Mouse (Mus musculus) liver, postnatal 0 days (tissue): ENCODE measurements around the gene Exosc6.

ENCODE experiments used
- CTCF ChIP-seq: sonication (generic); IDR thresholded peaks from 2 replicates; pipeline ENCODE4 v1.5.1; 2016; ENCODE audit warnings: antibody characterized with exemption, low read depth
- EP300 ChIP-seq: IDR thresholded peaks from 2 replicates; pipeline ENCODE4 v1.6.1; 2016; ENCODE audit warnings: antibody characterized with exemption, low read depth, mild to moderate bottlenecking

DNA sequence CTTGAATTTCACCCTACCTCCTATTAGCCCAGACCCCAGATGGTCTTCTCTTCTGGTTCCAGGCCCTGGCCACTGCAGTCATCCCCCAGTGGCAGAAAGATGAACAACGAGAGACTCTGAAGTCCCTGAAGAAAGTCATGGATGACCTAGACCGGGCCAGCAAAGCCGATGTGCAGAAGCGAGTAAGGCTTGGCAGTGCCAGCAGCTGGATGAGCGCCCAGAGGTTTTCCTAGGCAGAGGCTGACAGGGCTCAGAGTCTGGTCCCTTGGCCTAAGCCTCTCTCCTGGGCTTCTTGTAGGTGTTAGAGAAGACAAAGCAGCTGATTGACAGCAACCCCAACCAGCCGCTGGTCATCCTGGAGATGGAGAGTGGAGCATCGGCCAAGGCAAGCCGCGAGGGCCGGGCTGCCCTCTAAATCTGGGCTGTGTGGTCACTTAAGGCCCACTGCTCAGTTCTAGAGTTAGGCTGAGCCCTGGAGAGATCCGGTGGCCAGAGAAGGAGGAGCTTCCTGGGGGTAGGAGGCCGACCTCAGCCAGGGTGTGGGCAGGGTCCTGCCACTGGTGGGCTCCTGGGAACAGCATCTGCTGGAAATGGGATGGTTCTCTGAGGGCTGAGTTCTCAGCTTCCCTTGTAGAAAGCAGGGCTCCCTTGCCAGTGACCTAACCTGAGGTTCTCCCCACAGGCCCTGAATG is 2.2 kb upstream of the Exosc6 start:
- TF ChIP-seq EP300 (no peak), CTCF (no peak)
